Mouse (Mus musculus): ENCODE measurements around the gene Arvcf.

DNA sequence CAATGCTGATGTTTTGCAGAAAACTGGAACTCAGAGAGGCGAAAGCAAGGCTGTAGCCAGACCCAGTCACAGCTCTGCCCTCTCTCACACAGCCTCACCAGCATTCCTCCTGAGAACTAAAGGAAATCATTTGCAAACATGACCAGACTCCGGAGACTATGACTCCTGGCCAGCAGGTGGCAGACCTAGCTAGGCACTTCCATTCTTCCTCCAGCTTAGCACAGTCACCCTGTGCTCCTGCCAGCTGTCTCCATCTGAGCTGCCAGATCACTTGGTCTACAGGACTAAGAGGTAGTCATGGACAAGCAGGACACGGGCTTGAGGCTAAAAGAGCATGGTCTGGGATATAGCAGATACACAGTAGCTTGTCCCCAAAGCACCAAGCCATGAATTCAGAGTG is 2.7 kb upstream of the Arvcf start:
- TF ChIP-seq HCFC1 (IDR thresholded peaks at IDR 0.05; ENCODE audit: borderline replicate concordance, insufficient read depth, low read length) (peak; percentile 38; the same call in 1 of the 2 replicates), MAFK (IDR thresholded peaks at IDR 0.05; ENCODE audit: insufficient read depth, low read depth, low read length) (0 out of 2 replicates have a peak, but pooled peaks have one; percentile 32), CHD2 (IDR thresholded peaks at IDR 0.05; ENCODE audit: low read depth, low read length) (no peak), ZNF384 (IDR thresholded peaks at IDR 0.05; ENCODE audit: low read depth, low read length) (no peak), ZC3H11A (IDR thresholded peaks at IDR 0.05; ENCODE audit: borderline replicate concordance, low read depth, low read length) (peak; percentile 75; the same call in 1 of the 2 replicates)
